Mouse (Mus musculus): ENCODE measurements around the gene Olfr1431.
"Not testable (repeated sequence)": the region's sequence is repeated elsewhere in the genome, so short reads cannot be mapped to it uniquely, and the experiment has no call there.

Olfr1431 gene

GRCm38 (mm10) chr19:12200334-12200733, at the start of gene Olfr1431:
TSS of gene Olfr1431 (plus strand) at chr19:12200634.
- no peak for DNase-seq (ENCODE audit: extremely low read depth, low read depth, low spot score)

- not testable (repeated sequence) for DNase-seq (ENCODE audit: extremely low read depth, low read depth, low spot score)
Observed at GRCm38 (mm10) chr19:12170062-12170599, 30.3 kb upstream of the Olfr1431 start, which contains the start of gene Olfr1555-ps1. TSS of gene Olfr1555-ps1 (minus strand) at chr19:12170112.

- DNase-seq (ENCODE audit: extremely low read depth, low read depth, low spot score) = not testable (repeated sequence)
Observed at GRCm38 (mm10) chr19:12175431-12175830, 25.0 kb upstream of the Olfr1431 start.

- DNase-seq (ENCODE audit: extremely low read depth, low read depth, low spot score) = not testable (repeated sequence)
Observed at GRCm38 (mm10) chr19:12199076-12199475, 1.4 kb upstream of the Olfr1431 start.

GRCm38 (mm10) chr19:12232496-12232895, 32.1 kb downstream of the Olfr1431 start, which contains the start of gene Olfr1432:
TSS of gene Olfr1432 (minus strand) at chr19:12232596.
- DNase-seq (ENCODE audit: extremely low read depth, low read depth, low spot score) = not testable (repeated sequence)

- no peak for DNase-seq (ENCODE audit: extremely low read depth, low read depth, low spot score)
Observed at GRCm38 (mm10) chr19:12241559-12241958, 41.1 kb downstream of the Olfr1431 start, which contains the start of gene Olfr262. TSS of gene Olfr262 (minus strand) at chr19:12241659.

- DNase-seq (ENCODE audit: extremely low read depth, low read depth, low spot score) = no peak
Observed at GRCm38 (mm10) chr19:12260732-12261131, 60.3 kb downstream of the Olfr1431 start, which contains the start of gene Olfr235. TSS of gene Olfr235 (plus strand) at chr19:12261032.

Measured in fat pad, adult 2 months (tissue).